Mouse (Mus musculus): ENCODE results near the gene Rwdd3. TPM values are rescaled to one million over a fixed set of nuclear protein-coding genes. Genes with fewer than 3 reads are reported as not detected.

Rwdd3 gene
- polyA plus RNA-seq, 1 experiment = 5.9 TPM

- Histone ChIP-seq H3K4me3 (ENCODE audit: insufficient read depth, low read length) (no peak overlapping the region), H3K4me1 (ENCODE audit: control insufficient read depth, insufficient read depth, low read length) (no peaks in the 10 kb centered on the region), H3K27ac (ENCODE audit: insufficient read depth, low read length) (no peak overlapping the region)
- TF ChIP-seq CTCF (IDR thresholded peaks at IDR 0.05; ENCODE audit: borderline replicate concordance, insufficient read depth, low read length) = no peak
These were observed 9.8 kb downstream of the Rwdd3 start for GRCm38 (mm10) chr3:121161661-121162060.

GRCm38 (mm10) chr3:121160424-121160823, 11.1 kb downstream of the Rwdd3 start:
- H3K4me3 ChIP-seq (ENCODE audit: insufficient read depth, low read length) = no peak overlapping the region
- TF ChIP-seq POLR2A (IDR thresholded peaks at IDR 0.05; ENCODE audit: low read depth, low read length) (no peak), CTCF (IDR thresholded peaks at IDR 0.05; ENCODE audit: borderline replicate concordance, insufficient read depth, low read length) (no peak)
- H3K27ac ChIP-seq (ENCODE audit: insufficient read depth, low read length) = no peak overlapping the region
- 0 out of 2 replicates have a peak, but pooled peaks cover 2% of the 10 kb centered on the region for H3K4me1 ChIP-seq (ENCODE audit: control insufficient read depth, insufficient read depth, low read length)

GRCm38 (mm10) chr3:121159566-121159965, 11.9 kb downstream of the Rwdd3 start:
- TF ChIP-seq POLR2A (IDR thresholded peaks at IDR 0.05; ENCODE audit: low read depth, low read length) = no peak
- no peak for TF ChIP-seq CTCF (IDR thresholded peaks at IDR 0.05; ENCODE audit: borderline replicate concordance, insufficient read depth, low read length)
- Histone ChIP-seq H3K4me1 (ENCODE audit: control insufficient read depth, insufficient read depth, low read length) (0 out of 2 replicates have a peak, but pooled peaks cover 2% of the 10 kb centered on the region), H3K27ac (ENCODE audit: insufficient read depth, low read length) (no peak overlapping the region), H3K4me3 (ENCODE audit: insufficient read depth, low read length) (no peak overlapping the region)

- H3K4me1 ChIP-seq (ENCODE audit: control insufficient read depth, insufficient read depth, low read length) = 0 out of 2 replicates have a peak, but pooled peaks cover 2% of the 10 kb centered on the region
These were observed 12.6 kb downstream of the Rwdd3 start for GRCm38 (mm10) chr3:121158901-121159351.

GRCm38 (mm10) chr3:121157546-121158330, 13.8 kb downstream of the Rwdd3 start:
- TF ChIP-seq POLR2A (IDR thresholded peaks at IDR 0.05; ENCODE audit: low read depth, low read length) (no peak), CTCF (IDR thresholded peaks at IDR 0.05; ENCODE audit: borderline replicate concordance, insufficient read depth, low read length) (no peak)
- H3K4me1 ChIP-seq (ENCODE audit: control insufficient read depth, insufficient read depth, low read length) = 0 out of 2 replicates have a peak, but pooled peaks cover 2% of the 10 kb centered on the region
- no peak overlapping the region for H3K4me3 ChIP-seq (ENCODE audit: insufficient read depth, low read length)
- H3K27ac ChIP-seq (ENCODE audit: insufficient read depth, low read length) = no peak overlapping the region

More at GRCm38 (mm10) chr3:121158901-121159351, 12.6 kb downstream of the Rwdd3 start:
- TF ChIP-seq CTCF (IDR thresholded peaks at IDR 0.05; ENCODE audit: borderline replicate concordance, insufficient read depth, low read length) (no peak), POLR2A (IDR thresholded peaks at IDR 0.05; ENCODE audit: low read depth, low read length) (no peak)
- H3K4me3 ChIP-seq (ENCODE audit: insufficient read depth, low read length) = no peak overlapping the region
- no peak overlapping the region for H3K27ac ChIP-seq (ENCODE audit: insufficient read depth, low read length)

DNA sequence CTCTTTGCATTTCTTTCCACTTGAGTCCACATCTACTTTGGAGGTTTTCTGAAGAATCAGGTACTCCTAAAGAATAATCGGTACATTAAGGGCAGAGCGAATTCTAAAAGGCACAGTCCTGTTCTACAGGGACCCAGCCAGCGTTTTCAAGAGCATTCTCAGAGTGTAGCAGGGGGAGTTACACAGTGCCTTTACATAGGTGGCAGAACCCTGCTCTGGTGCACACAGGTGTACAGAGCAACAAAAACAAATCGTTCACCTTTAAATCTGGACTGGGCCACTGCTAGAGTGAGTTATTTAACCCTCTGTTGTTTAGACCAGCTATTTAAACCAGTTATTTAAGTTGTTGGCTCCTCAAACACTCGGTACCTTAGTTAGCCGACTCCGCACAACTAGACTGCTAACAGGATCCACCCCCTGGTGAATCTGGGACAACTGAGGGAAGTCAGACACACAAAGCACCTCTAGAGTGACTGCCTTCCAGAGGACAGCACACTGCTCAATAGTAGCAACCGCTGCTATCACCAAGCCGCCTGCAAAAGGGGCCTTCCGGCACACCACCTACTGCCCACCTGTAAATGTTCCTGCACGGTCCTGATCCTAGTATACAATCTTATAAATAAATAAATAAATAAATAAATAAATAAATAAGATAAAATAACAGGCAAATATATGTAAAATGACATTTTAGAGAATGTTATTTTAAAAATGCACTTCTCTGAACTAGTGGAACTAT, 14.9 kb downstream of the Rwdd3 start:
- Histone ChIP-seq H3K4me1 (ENCODE audit: control insufficient read depth, insufficient read depth, low read length) (0 out of 2 replicates have a peak, but pooled peaks cover 2% of the 10 kb centered on the region), H3K4me3 (ENCODE audit: insufficient read depth, low read length) (no peak overlapping the region), H3K27ac (ENCODE audit: insufficient read depth, low read length) (no peak overlapping the region)
- TF ChIP-seq POLR2A (IDR thresholded peaks at IDR 0.05; ENCODE audit: low read depth, low read length) = no peak
- no peak for TF ChIP-seq CTCF (IDR thresholded peaks at IDR 0.05; ENCODE audit: borderline replicate concordance, insufficient read depth, low read length)

DNA sequence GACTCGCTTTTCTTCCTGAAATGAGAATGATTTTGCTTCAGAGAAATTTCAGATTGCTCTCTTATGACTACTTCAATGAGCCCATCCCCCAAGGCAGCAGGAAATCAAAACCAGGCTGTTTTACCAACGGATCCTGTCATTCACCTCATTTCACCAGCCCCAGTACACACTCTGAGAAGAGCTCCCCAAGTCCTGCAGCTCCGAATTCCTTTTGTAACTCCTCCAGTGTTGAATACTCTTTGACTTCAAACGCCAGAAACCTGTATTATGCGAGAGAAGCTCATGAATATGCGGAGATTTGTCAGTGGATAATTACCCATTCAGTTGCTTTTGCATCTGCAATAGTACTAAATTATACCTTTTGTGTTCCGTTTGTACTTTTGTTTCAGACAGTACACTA, 15.5 kb downstream of the Rwdd3 start:
- H3K27ac ChIP-seq (ENCODE audit: insufficient read depth, low read length) = no peak overlapping the region
- H3K4me3 ChIP-seq (ENCODE audit: insufficient read depth, low read length) = no peak overlapping the region
- 0 out of 2 replicates have a peak, but pooled peaks cover 2% of the 10 kb centered on the region for H3K4me1 ChIP-seq (ENCODE audit: control insufficient read depth, insufficient read depth, low read length)
- no peak for TF ChIP-seq POLR2A (IDR thresholded peaks at IDR 0.05; ENCODE audit: low read depth, low read length)
- TF ChIP-seq CTCF (IDR thresholded peaks at IDR 0.05; ENCODE audit: borderline replicate concordance, insufficient read depth, low read length) = no peak

GRCm38 (mm10) chr3:121133937-121134336, 37.6 kb downstream of the Rwdd3 start:
- TF ChIP-seq POLR2A (IDR thresholded peaks at IDR 0.05; ENCODE audit: low read depth, low read length) (no peak), CTCF (IDR thresholded peaks at IDR 0.05; ENCODE audit: borderline replicate concordance, insufficient read depth, low read length) (no peak)
- Histone ChIP-seq H3K27ac (ENCODE audit: insufficient read depth, low read length) (no peak overlapping the region), H3K4me1 (ENCODE audit: control insufficient read depth, insufficient read depth, low read length) (no peaks in the 10 kb centered on the region), H3K4me3 (ENCODE audit: insufficient read depth, low read length) (no peak overlapping the region)

- Histone ChIP-seq H3K4me3 (ENCODE audit: insufficient read depth, low read length) (no peak overlapping the region), H3K4me1 (ENCODE audit: control insufficient read depth, insufficient read depth, low read length) (no peaks in the 10 kb centered on the region), H3K27ac (ENCODE audit: insufficient read depth, low read length) (no peak overlapping the region)
- TF ChIP-seq POLR2A (IDR thresholded peaks at IDR 0.05; ENCODE audit: low read depth, low read length) (no peak), CTCF (IDR thresholded peaks at IDR 0.05; ENCODE audit: borderline replicate concordance, insufficient read depth, low read length) (no peak)
These were observed 38.5 kb downstream of the Rwdd3 start for GRCm38 (mm10) chr3:121133039-121133438.
